Mouse (Mus musculus): ENCODE data around the gene Gm21988.

GRCm38 (mm10) chr11:70200036-70200608 lies 39.5 kb downstream of the Gm21988 start:
- TF ChIP-seq MAFK (IDR thresholded peaks at IDR 0.05; ENCODE audit: insufficient read depth, low read depth, low read length): no peak
- no peak for TF ChIP-seq HCFC1 (IDR thresholded peaks at IDR 0.05; ENCODE audit: borderline replicate concordance, insufficient read depth, low read length)
- TF ChIP-seq ZC3H11A (IDR thresholded peaks at IDR 0.05; ENCODE audit: borderline replicate concordance, low read depth, low read length): no peak
- no peak for TF ChIP-seq CHD2 (IDR thresholded peaks at IDR 0.05; ENCODE audit: low read depth, low read length)
- no peak for TF ChIP-seq ZNF384 (IDR thresholded peaks at IDR 0.05; ENCODE audit: low read depth, low read length)
